Mouse (Mus musculus): Measurements from ENCODE around the gene Olfr771. TPM values are rescaled to one million over a fixed set of nuclear protein-coding genes. Genes with fewer than 3 reads are reported as not detected.
"Not testable (repeated sequence)": the region's sequence is repeated elsewhere in the genome, so short reads cannot be mapped to it uniquely, and the experiment has no call there.

The Olfr771 gene
- polyA plus RNA-seq (2016; fragmentation: Nextera tagmentation; extraction: Ambion mirVana), result not detected in 2 replicates

DNA sequence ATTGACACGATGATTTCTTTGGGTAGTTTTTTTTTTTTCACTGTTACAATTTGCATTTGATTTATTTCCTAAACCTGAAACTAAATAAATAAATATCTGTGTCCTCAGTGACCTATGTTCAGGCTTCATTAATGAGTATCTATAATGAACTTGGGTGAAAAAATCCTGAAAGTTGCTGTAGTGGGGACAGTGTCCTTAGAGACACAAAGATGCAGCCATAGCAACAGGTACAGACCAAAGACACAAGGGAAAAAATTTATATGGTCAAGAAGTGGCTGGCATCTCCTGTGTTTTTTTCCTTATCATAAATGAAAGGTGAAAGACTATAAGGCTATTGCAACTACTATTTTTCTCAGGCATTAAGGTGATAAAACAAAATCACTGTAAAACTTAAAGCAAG is at the start of gene Olfr771:
Gene Olfr771, minus strand, starts transcription at position 101 of the 400 bp plus-strand sequence.
- WGBS, result 82% methylated on average over 1 of the region's 1 CpGs
- no peak within 1 kb of the TSS for H3K4me3 ChIP-seq (replicated peaks)
- no peaks in the 10 kb centered on the region for H3K27me3 ChIP-seq
- H3K4me1 ChIP-seq (replicated peaks), result no peaks in the 10 kb centered on the region
- no peak within 1 kb of the TSS for H3K9ac ChIP-seq (replicated peaks)
- no peaks in the 10 kb centered on the region for H3K36me3 ChIP-seq
- no peak within 1 kb of the TSS for H3K27ac ChIP-seq
- H3K9me3 ChIP-seq, result no peaks in the 10 kb centered on the region
- no peak within 1 kb of the TSS for H3K4me2 ChIP-seq
- no peak for ATAC-seq (ENCODE audit: insufficient number of reproducible peaks, insufficient read depth, low FRiP score, low TSS enrichment, low read depth)

DNA sequence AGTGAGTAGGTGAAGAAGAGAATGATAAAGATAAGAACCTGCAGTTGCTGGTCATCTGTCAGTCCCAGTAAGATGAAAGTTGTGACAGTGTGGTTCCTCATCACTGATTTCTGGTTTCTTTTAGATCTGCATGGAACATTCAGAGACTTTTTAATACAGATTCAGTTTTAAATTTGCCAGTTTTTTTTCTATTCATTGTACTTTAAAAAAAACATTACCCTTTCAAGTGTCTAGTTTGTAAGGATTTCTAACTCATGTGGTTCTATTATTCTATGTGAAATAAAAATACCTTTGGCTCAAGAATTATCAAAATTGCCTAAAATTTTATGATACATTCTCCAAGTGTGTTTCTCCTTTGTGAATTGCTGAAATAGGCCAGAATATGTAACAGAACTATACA is 22.8 kb upstream of the Olfr771 start, which contains the start of gene Olfr773:
Gene Olfr773, minus strand, starts transcription at position 101 of the 400 bp plus-strand sequence.
- H3K36me3 ChIP-seq, result not testable (repeated sequence)

DNA sequence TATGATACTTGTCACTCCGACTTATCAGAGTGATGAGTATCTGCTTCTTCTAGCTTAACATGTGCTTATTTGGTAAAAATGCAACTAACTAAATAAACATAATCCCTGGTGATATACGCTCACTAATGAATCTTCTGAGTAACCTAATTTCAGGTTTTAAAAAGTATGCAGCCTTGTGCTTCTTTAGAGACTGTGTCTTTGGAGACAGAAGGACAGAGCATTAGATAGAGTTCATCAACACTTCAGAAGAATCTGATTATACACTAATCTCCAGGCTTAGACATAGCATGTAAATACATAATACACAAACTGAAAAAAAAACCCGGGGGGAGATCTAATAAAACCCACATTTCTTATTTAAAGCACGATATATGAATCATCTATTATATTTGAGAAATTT is 13.3 kb upstream of the Olfr771 start, which contains the start of gene Olfr772:
Gene Olfr772, minus strand, starts transcription at position 101 of the 400 bp plus-strand sequence.
- H3K36me3 ChIP-seq; H3K4me1 ChIP-seq (replicated peaks); ATAC-seq (ENCODE audit: insufficient number of reproducible peaks, insufficient read depth, low FRiP score, low TSS enrichment, low read depth); H3K4me2 ChIP-seq; H3K27me3 ChIP-seq; H3K9me3 ChIP-seq; H3K27ac ChIP-seq; H3K4me3 ChIP-seq (replicated peaks); H3K9ac ChIP-seq (replicated peaks): not testable (repeated sequence)
- 90% methylated on average over 4 of the region's 4 CpGs for WGBS

More for the DNA sequence above, 22.8 kb upstream of the Olfr771 start, which contains the start of gene Olfr773:
- not testable (repeated sequence) for H3K4me2 ChIP-seq; H3K27me3 ChIP-seq; H3K9ac ChIP-seq (replicated peaks); ATAC-seq (ENCODE audit: insufficient number of reproducible peaks, insufficient read depth, low FRiP score, low TSS enrichment, low read depth); H3K4me3 ChIP-seq (replicated peaks); H3K4me1 ChIP-seq (replicated peaks); H3K27ac ChIP-seq; H3K9me3 ChIP-seq

DNA sequence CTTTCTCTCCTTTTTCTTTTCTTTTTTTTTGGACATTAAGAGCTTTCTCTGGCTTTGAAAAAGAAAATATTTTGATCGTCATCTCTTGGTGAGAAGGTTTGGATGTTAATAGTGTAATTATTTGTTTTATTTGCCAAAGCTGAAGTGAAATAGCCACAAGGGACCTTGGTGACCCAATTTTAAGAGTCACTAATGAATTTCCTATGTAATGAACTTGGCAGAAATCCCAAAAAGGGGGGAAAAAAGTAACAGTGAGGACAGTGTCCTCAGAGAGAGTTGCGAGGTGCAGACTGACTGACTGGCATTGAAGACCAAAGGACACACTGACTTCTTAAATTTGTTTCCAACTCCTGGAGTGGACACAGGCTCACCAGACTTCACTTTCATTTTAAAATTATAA is 25.7 kb downstream of the Olfr771 start, which contains the start of gene Olfr770:
Gene Olfr770, minus strand, starts transcription at position 101 of the 400 bp plus-strand sequence.
- no peak within 1 kb of the TSS for H3K9ac ChIP-seq (replicated peaks)
- H3K36me3 ChIP-seq, result no peaks in the 10 kb centered on the region
- no peaks in the 10 kb centered on the region for H3K9me3 ChIP-seq
- H3K4me3 ChIP-seq (replicated peaks), result no peak within 1 kb of the TSS
- no peak for ATAC-seq (ENCODE audit: insufficient number of reproducible peaks, insufficient read depth, low FRiP score, low TSS enrichment, low read depth)
- H3K4me2 ChIP-seq, result no peak within 1 kb of the TSS
- H3K27me3 ChIP-seq, result no peaks in the 10 kb centered on the region
- no peak within 1 kb of the TSS for H3K27ac ChIP-seq
- 72% methylated on average over 2 of the region's 2 CpGs for WGBS
- no peaks in the 10 kb centered on the region for H3K4me1 ChIP-seq (replicated peaks)

DNA sequence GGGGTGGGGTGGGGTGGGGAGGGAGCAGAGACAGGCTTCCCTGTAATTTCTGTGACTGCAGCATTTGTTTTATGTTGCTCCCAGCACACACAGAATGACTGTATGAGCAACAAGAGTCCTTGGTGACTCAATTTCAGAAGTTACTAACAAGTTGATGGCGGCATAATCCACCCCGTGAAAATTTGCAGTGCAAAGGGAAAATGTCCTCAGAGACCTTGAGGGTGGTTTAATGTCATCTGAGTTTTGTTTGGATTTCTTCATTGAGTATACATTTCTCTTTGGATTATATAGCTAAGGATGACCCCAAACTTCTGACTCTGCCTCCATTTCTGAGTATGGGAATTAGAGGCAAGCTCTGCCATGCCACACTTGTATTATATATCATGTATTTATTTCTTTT is 46.8 kb downstream of the Olfr771 start, which contains the start of gene Olfr769:
Gene Olfr769, minus strand, starts transcription at position 101 of the 400 bp plus-strand sequence.
- no peaks in the 10 kb centered on the region for H3K9me3 ChIP-seq
- no peak for ATAC-seq (ENCODE audit: insufficient number of reproducible peaks, insufficient read depth, low FRiP score, low TSS enrichment, low read depth)
- H3K27ac ChIP-seq, result no peak within 1 kb of the TSS
- no peaks in the 10 kb centered on the region for H3K4me1 ChIP-seq (replicated peaks)
- WGBS, result 82% methylated on average over 2 of the region's 2 CpGs
- H3K9ac ChIP-seq (replicated peaks), result no peak within 1 kb of the TSS
- no peak within 1 kb of the TSS for H3K4me3 ChIP-seq (replicated peaks)
- H3K36me3 ChIP-seq, result no peaks in the 10 kb centered on the region
- H3K27me3 ChIP-seq, result no peaks in the 10 kb centered on the region
- no peak within 1 kb of the TSS for H3K4me2 ChIP-seq

DNA sequence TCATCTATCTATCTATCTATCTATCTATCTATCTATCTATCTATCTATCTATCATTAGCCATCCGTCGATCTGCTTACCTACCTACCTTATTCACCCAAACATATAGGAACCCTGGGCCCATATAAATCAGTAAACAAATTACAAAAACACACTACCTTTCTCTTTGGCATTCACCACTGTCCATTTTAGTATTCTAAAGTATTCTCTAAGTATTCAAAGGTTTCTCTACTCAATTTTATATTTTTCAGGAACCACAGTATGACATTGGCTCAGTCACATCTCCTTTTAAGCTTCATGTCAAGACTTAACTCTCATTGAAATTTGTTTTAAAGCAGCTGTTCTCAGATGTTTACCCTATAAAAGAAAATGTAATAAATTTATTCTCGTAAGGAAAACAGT is 49.4 kb downstream of the Olfr771 start:
- 91% methylated on average over 3 of the region's 3 CpGs for WGBS
- Histone ChIP-seq H3K27me3 (no peaks in the 10 kb centered on the region), H3K4me2 (no peak overlapping the region), H3K9me3 (no peaks in the 10 kb centered on the region), H3K36me3 (no peaks in the 10 kb centered on the region), H3K9ac (replicated peaks) (no peak overlapping the region), H3K4me1 (replicated peaks) (no peaks in the 10 kb centered on the region), H3K4me3 (replicated peaks) (no peak overlapping the region), H3K27ac (no peak overlapping the region)
- no peak for ATAC-seq (ENCODE audit: insufficient number of reproducible peaks, insufficient read depth, low FRiP score, low TSS enrichment, low read depth)

Other genes starting within 250 kb of the Olfr771 start
- gene Rdh5, start 241.9 kb downstream of the Olfr771 start, polyA plus RNA-seq (2016; fragmentation: Nextera tagmentation; extraction: Ambion mirVana), result 9.3 and 11.4 TPM in 2 replicates
- gene Bloc1s1, start 240.7 kb downstream of the Olfr771 start, polyA plus RNA-seq (2016; fragmentation: Nextera tagmentation; extraction: Ambion mirVana), result 197 and 202 TPM in 2 replicates
- gene Itga7, start 230.9 kb downstream of the Olfr771 start, polyA plus RNA-seq (2016; fragmentation: Nextera tagmentation; extraction: Ambion mirVana), result 1.3 and 1.7 TPM in 2 replicates
- gene Mettl7b, start 203.8 kb downstream of the Olfr771 start, polyA plus RNA-seq (2016; fragmentation: Nextera tagmentation; extraction: Ambion mirVana), result not detected in 2 replicates
- gene Olfr9, start 175.3 kb downstream of the Olfr771 start, polyA plus RNA-seq (2016; fragmentation: Nextera tagmentation; extraction: Ambion mirVana), result not detected in 2 replicates
- gene Olfr763, start 154.0 kb downstream of the Olfr771 start, polyA plus RNA-seq (2016; fragmentation: Nextera tagmentation; extraction: Ambion mirVana), result not detected in 2 replicates
- gene Olfr764-ps1, start 124.9 kb downstream of the Olfr771 start, polyA plus RNA-seq (2016; fragmentation: Nextera tagmentation; extraction: Ambion mirVana), result not detected in 2 replicates
- gene Olfr765, start 114.8 kb downstream of the Olfr771 start, polyA plus RNA-seq (2016; fragmentation: Nextera tagmentation; extraction: Ambion mirVana), result not detected in 2 replicates
- gene Olfr766-ps1, start 95.8 kb downstream of the Olfr771 start, polyA plus RNA-seq (2016; fragmentation: Nextera tagmentation; extraction: Ambion mirVana), result not detected in 2 replicates
- gene Olfr767, start 81.8 kb downstream of the Olfr771 start, polyA plus RNA-seq (2016; fragmentation: Nextera tagmentation; extraction: Ambion mirVana), result not detected in 2 replicates
- gene Olfr768, start 65.4 kb downstream of the Olfr771 start, polyA plus RNA-seq (2016; fragmentation: Nextera tagmentation; extraction: Ambion mirVana), result not detected in 2 replicates
- gene Olfr769, start 46.9 kb downstream of the Olfr771 start, polyA plus RNA-seq (2016; fragmentation: Nextera tagmentation; extraction: Ambion mirVana), result not detected in 2 replicates
- gene Olfr770, start 25.8 kb downstream of the Olfr771 start, polyA plus RNA-seq (2016; fragmentation: Nextera tagmentation; extraction: Ambion mirVana), result not detected in 2 replicates
- gene Olfr772, start 13.2 kb upstream of the Olfr771 start, polyA plus RNA-seq (2016; fragmentation: Nextera tagmentation; extraction: Ambion mirVana), result not detected in 2 replicates
- gene Olfr773, start 22.7 kb upstream of the Olfr771 start, polyA plus RNA-seq (2016; fragmentation: Nextera tagmentation; extraction: Ambion mirVana), result not detected in 2 replicates
- not detected in 2 replicates for gene Olfr774, start 71.5 kb upstream of the Olfr771 start, polyA plus RNA-seq (2016; fragmentation: Nextera tagmentation; extraction: Ambion mirVana)
- gene Olfr775, start 83.7 kb upstream of the Olfr771 start, polyA plus RNA-seq (2016; fragmentation: Nextera tagmentation; extraction: Ambion mirVana), result not detected in 2 replicates
- gene Olfr776, start 94.4 kb upstream of the Olfr771 start, polyA plus RNA-seq (2016; fragmentation: Nextera tagmentation; extraction: Ambion mirVana), result not detected in 2 replicates
- gene Olfr777, start 106.7 kb upstream of the Olfr771 start, polyA plus RNA-seq (2016; fragmentation: Nextera tagmentation; extraction: Ambion mirVana), result not detected in 2 replicates
- gene Olfr780, start 153.4 kb upstream of the Olfr771 start, polyA plus RNA-seq (2016; fragmentation: Nextera tagmentation; extraction: Ambion mirVana), result not detected in 2 replicates
- not detected in 2 replicates for gene Olfr781, start 164.1 kb upstream of the Olfr771 start, polyA plus RNA-seq (2016; fragmentation: Nextera tagmentation; extraction: Ambion mirVana)
- gene Olfr782, start 184.1 kb upstream of the Olfr771 start, polyA plus RNA-seq (2016; fragmentation: Nextera tagmentation; extraction: Ambion mirVana), result not detected in 2 replicates
- gene Olfr784, start 219.3 kb upstream of the Olfr771 start, polyA plus RNA-seq (2016; fragmentation: Nextera tagmentation; extraction: Ambion mirVana), result 0.09 TPM in 2 replicates
- not detected in 2 replicates for gene Olfr785, start 240.7 kb upstream of the Olfr771 start, polyA plus RNA-seq (2016; fragmentation: Nextera tagmentation; extraction: Ambion mirVana)